Mouse (Mus musculus) liver, adult 2 months (tissue): ENCODE data around the gene Rgcc.

ENCODE experiments used
- CTCF ChIP-seq: fragments of 200-500 bp; IDR thresholded peaks from 2 replicates; pipeline ENCODE4 v1.5.1; 2011; ENCODE audit warnings: low read depth, low read length, control low read depth
- POLR2A ChIP-seq: fragments of 200-500 bp; IDR thresholded peaks from 2 replicates; pipeline ENCODE4 v1.6.1; 2011; ENCODE audit warnings: low read length, control low read depth; ENCODE audit not compliant: insufficient read depth; ENCODE audit errors: extremely low read depth

DNA sequence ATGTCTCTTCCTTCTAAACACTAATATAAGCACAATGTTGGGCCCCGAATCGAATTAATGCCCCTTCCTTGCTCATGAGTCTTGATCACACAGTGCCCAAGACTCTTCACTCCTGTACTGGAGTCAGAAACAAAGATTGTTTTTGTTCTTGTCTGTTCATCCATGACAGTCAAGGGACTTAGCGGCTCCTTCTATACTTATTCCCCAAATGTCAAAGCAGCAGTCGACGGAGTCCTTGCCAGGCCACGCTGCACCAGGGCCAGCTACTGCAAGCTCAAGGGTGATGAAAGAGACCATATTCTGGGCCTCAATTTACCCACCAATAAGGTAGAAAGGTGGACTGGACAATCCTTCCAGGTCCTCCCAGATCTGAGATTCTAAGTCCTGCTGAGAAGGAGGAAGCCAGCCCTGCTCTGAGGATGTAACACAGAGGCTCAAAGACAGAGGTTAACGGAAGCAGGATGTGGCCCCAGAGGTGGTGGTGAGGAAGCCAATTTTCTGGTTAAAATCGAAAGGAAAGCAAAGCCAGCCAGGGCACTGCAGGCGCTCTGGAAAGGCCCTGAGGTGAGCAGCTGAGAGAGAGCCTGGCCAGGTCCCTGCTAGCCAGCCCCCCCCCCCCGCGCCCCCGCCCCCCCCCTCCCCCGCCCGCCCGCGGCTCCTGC is 8.2 kb downstream of the Rgcc start:
- TF ChIP-seq CTCF, result no peak
- no peak for TF ChIP-seq POLR2A
